Mouse (Mus musculus): ENCODE data around the gene Ttll5. TPM values are rescaled to one million over a fixed set of nuclear protein-coding genes. Genes with fewer than 3 reads are reported as not detected.

Gene Ttll5
- polyA plus RNA-seq, 2 experiments: 5.6 to 6.4 TPM

DNA sequence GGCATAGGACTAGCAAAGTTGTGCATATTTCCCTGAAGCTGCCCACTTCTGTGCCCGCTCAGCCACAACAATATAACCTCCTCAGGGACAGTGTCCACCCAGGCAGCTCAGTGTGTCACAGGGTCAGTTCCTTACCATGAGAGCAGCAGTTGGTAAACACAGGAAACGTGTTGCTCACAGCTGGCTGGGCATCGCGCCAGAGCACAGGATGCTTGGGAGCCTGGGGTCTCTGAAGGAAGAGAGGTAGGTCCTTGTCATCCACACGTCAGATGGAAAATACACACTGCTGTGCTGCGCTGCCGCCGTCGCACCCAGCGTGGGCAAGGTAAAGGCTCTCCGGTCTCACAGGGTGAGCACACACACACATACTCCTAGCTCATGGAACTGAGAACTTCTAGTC, 139.2 kb downstream of the Ttll5 start:
- Histone ChIP-seq H3K27me3 (ENCODE audit: control insufficient read depth, insufficient read depth, low read length) (no peaks in the 10 kb centered on the region), H3K4me1 (replicated peaks; ENCODE audit: control insufficient read depth in 2 of 2, insufficient read depth in 2 of 2, low read length in 1 of 2) (no peaks in the 10 kb centered on the region), H3K27ac (no peak overlapping the region), H3K9ac (replicated peaks) (no peak overlapping the region), H3K9me3 (ENCODE audit: control insufficient read depth, low read length) (no peaks in the 10 kb centered on the region), H3K36me3 (replicated peaks; ENCODE audit: control insufficient read depth, insufficient read depth, low read depth) (no peaks in the 10 kb centered on the region), H3K4me3 (ENCODE audit: insufficient read depth in 1 of 2, low read depth in 2 of 2, low read length in 2 of 2) (no peak overlapping the region), H3K4me2 (ENCODE audit: low read depth) (no peak overlapping the region)
- DNase-seq (ENCODE audit: low read depth in 3 of 3, low spot score in 3 of 3) (no peak), ATAC-seq (ENCODE audit: insufficient read depth) (no peak)
- no peak for TF ChIP-seq CTCF (IDR thresholded peaks at IDR 0.05; ENCODE audit: low read depth)
- no peak for TF ChIP-seq EP300 (IDR thresholded peaks at IDR 0.05; ENCODE audit: low read depth)
- 77% methylated on average over 11 of the region's 11 CpGs for WGBS (ENCODE audit: insufficient replicate concordance)

DNA sequence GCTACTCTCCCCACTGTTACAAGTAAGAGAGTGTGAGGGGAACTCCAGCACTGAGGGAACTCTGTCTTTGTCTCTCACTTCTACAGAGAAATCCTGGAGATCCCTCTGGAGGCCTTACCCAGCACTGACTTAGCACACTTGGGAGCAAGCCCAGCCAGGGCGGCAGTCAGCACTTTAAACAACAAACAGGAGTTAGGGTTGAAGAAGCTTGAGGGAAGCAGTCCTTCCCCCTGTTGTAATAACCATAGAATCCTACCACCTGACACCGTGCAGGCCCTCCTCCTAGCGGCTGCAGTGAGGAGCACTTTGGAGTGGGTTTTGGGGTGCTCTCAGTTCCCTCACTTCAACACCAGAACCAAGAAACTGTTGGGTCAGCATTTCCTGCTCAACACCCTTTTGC, 140.0 kb downstream of the Ttll5 start:
- H3K9me3 ChIP-seq (ENCODE audit: control insufficient read depth, low read length): no peaks in the 10 kb centered on the region
- H3K4me2 ChIP-seq (ENCODE audit: low read depth): no peak overlapping the region
- no peak overlapping the region for H3K9ac ChIP-seq (replicated peaks)
- H3K4me3 ChIP-seq (ENCODE audit: insufficient read depth in 1 of 2, low read depth in 2 of 2, low read length in 2 of 2): no peak overlapping the region
- H3K36me3 ChIP-seq (replicated peaks; ENCODE audit: control insufficient read depth, insufficient read depth, low read depth): no peaks in the 10 kb centered on the region
- DNase-seq (ENCODE audit: low read depth in 3 of 3, low spot score in 3 of 3): no peak
- H3K27ac ChIP-seq: no peak overlapping the region
- no peak for ATAC-seq (ENCODE audit: insufficient read depth)
- no peaks in the 10 kb centered on the region for H3K27me3 ChIP-seq (ENCODE audit: control insufficient read depth, insufficient read depth, low read length)
- TF ChIP-seq CTCF (IDR thresholded peaks at IDR 0.05; ENCODE audit: low read depth) (no peak), EP300 (IDR thresholded peaks at IDR 0.05; ENCODE audit: low read depth) (no peak)
- 80% methylated on average over 3 of the region's 3 CpGs for WGBS (ENCODE audit: insufficient replicate concordance)
- H3K4me1 ChIP-seq (replicated peaks; ENCODE audit: control insufficient read depth in 2 of 2, insufficient read depth in 2 of 2, low read length in 1 of 2): no peaks in the 10 kb centered on the region

DNA sequence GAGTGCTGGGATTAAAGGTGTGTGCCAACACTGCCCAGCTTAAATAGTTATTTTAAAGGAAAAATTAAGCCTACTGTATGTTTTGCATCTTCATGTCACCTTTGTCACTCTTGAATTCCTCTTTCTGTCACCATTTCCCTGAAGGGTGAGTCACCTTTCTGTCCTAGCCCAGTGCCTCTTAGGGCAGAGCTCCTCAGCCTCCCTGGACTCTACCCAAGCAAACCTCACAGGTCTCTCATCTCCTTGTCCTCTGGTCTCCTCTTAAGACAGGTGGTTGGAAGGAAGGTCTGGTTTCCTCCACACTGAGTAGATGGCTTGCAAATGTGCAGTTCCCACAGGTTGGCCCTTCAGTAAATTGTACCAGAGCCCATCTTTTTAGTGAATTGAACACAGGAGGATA, 143.4 kb downstream of the Ttll5 start:
- Histone ChIP-seq H3K4me3 (ENCODE audit: insufficient read depth in 1 of 2, low read depth in 2 of 2, low read length in 2 of 2) (no peak overlapping the region), H3K4me2 (ENCODE audit: low read depth) (no peak overlapping the region), H3K4me1 (replicated peaks; ENCODE audit: control insufficient read depth in 2 of 2, insufficient read depth in 2 of 2, low read length in 1 of 2) (no peaks in the 10 kb centered on the region), H3K27me3 (ENCODE audit: control insufficient read depth, insufficient read depth, low read length) (no peaks in the 10 kb centered on the region), H3K36me3 (replicated peaks; ENCODE audit: control insufficient read depth, insufficient read depth, low read depth) (no peaks in the 10 kb centered on the region), H3K27ac (no peak overlapping the region), H3K9ac (replicated peaks) (no peak overlapping the region), H3K9me3 (ENCODE audit: control insufficient read depth, low read length) (no peaks in the 10 kb centered on the region)
- TF ChIP-seq CTCF (IDR thresholded peaks at IDR 0.05; ENCODE audit: low read depth): no peak
- no peak for TF ChIP-seq EP300 (IDR thresholded peaks at IDR 0.05; ENCODE audit: low read depth)
- no peak for ATAC-seq (ENCODE audit: insufficient read depth)
- DNase-seq (ENCODE audit: low read depth in 3 of 3, low spot score in 3 of 3): no peak

DNA sequence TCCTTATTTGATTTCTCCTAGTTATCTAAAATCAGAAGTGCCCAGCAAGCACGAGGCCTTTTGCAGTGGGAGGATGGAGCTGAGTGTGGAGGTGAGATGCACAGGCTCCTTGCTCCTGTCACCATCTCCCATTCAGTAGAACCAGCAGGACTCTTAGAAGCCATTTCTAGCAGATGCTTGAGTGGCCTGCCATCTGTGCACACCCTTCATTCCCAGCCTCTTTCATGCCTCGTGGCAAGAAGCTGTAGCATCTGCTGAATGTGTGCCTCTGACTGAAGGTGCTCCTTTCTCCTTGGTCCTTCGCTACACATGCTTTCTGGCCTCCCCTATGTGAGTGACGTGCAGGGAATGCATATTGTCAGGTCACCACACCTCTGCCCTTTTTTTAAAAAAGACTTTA, 143.9 kb downstream of the Ttll5 start:
- no peaks in the 10 kb centered on the region for H3K27me3 ChIP-seq (ENCODE audit: control insufficient read depth, insufficient read depth, low read length)
- H3K27ac ChIP-seq: no peak overlapping the region
- WGBS (ENCODE audit: insufficient replicate concordance): 71% methylated on average over 4 of the region's 4 CpGs
- no peaks in the 10 kb centered on the region for H3K9me3 ChIP-seq (ENCODE audit: control insufficient read depth, low read length)
- no peak for TF ChIP-seq EP300 (IDR thresholded peaks at IDR 0.05; ENCODE audit: low read depth)
- no peak for TF ChIP-seq CTCF (IDR thresholded peaks at IDR 0.05; ENCODE audit: low read depth)
- ATAC-seq (ENCODE audit: insufficient read depth) (no peak), DNase-seq (ENCODE audit: low read depth in 3 of 3, low spot score in 3 of 3) (no peak)
- H3K36me3 ChIP-seq (replicated peaks; ENCODE audit: control insufficient read depth, insufficient read depth, low read depth): no peaks in the 10 kb centered on the region
- no peak overlapping the region for H3K9ac ChIP-seq (replicated peaks)
- H3K4me1 ChIP-seq (replicated peaks; ENCODE audit: control insufficient read depth in 2 of 2, insufficient read depth in 2 of 2, low read length in 1 of 2): no peaks in the 10 kb centered on the region
- no peak overlapping the region for H3K4me3 ChIP-seq (ENCODE audit: insufficient read depth in 1 of 2, low read depth in 2 of 2, low read length in 2 of 2)
- no peak overlapping the region for H3K4me2 ChIP-seq (ENCODE audit: low read depth)

DNA sequence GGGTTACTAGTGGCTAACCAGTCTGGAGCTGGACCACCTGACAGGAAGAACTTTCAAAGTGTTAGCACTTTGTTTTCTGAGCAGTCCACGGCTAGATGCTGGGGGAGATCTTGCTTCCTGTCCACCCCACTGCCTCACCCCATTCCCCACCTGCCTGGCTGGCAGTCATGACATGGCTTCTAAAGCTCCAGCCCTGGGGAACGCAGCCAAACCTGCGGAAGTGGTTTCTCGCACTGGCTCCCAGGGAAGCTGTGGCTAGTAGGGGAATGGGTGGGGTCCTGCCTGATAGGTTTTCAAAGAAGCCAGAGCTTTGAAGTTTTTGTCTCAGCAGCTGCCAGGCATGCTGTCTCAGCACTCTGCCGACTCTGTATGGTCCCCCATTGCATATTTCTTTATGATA, 145.1 kb downstream of the Ttll5 start:
- Histone ChIP-seq H3K27me3 (ENCODE audit: control insufficient read depth, insufficient read depth, low read length) (no peaks in the 10 kb centered on the region), H3K9ac (replicated peaks) (no peak overlapping the region), H3K4me1 (replicated peaks; ENCODE audit: control insufficient read depth in 2 of 2, insufficient read depth in 2 of 2, low read length in 1 of 2) (no peaks in the 10 kb centered on the region), H3K4me3 (ENCODE audit: insufficient read depth in 1 of 2, low read depth in 2 of 2, low read length in 2 of 2) (no peak overlapping the region), H3K36me3 (replicated peaks; ENCODE audit: control insufficient read depth, insufficient read depth, low read depth) (no peaks in the 10 kb centered on the region), H3K27ac (no peak overlapping the region), H3K4me2 (ENCODE audit: low read depth) (no peak overlapping the region), H3K9me3 (ENCODE audit: control insufficient read depth, low read length) (no peaks in the 10 kb centered on the region)
- no peak for DNase-seq (ENCODE audit: low read depth in 3 of 3, low spot score in 3 of 3)
- no peak for ATAC-seq (ENCODE audit: insufficient read depth)
- TF ChIP-seq EP300 (IDR thresholded peaks at IDR 0.05; ENCODE audit: low read depth) (no peak), CTCF (IDR thresholded peaks at IDR 0.05; ENCODE audit: low read depth) (no peak)
- 13% methylated on average over 5 of the region's 5 CpGs for WGBS (ENCODE audit: insufficient replicate concordance)

DNA sequence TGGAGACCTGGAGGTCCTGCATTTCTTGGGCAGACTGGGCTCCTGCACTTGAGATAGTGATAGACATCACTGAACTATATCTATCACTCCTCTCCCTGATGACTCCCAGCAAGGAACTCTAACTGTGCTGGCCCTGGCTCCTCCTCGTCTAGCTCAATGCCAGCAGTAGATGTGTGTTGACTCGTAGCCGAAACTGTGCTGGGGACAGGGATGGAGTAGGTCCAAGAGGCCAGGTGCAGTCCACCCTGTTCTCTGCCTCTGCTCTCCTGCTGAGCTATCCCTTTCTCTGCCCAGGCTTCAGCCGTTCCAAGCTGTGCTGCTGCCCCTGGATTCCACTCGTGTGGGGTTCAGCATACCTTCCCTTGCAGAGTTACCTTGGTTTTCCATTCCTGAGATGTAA, 145.7 kb downstream of the Ttll5 start:
- Histone ChIP-seq H3K27ac (no peak overlapping the region), H3K36me3 (replicated peaks; ENCODE audit: control insufficient read depth, insufficient read depth, low read depth) (no peaks in the 10 kb centered on the region), H3K4me3 (ENCODE audit: insufficient read depth in 1 of 2, low read depth in 2 of 2, low read length in 2 of 2) (no peak overlapping the region), H3K4me1 (replicated peaks; ENCODE audit: control insufficient read depth in 2 of 2, insufficient read depth in 2 of 2, low read length in 1 of 2) (no peaks in the 10 kb centered on the region), H3K4me2 (ENCODE audit: low read depth) (no peak overlapping the region), H3K9me3 (ENCODE audit: control insufficient read depth, low read length) (no peaks in the 10 kb centered on the region), H3K27me3 (ENCODE audit: control insufficient read depth, insufficient read depth, low read length) (no peaks in the 10 kb centered on the region), H3K9ac (replicated peaks) (no peak overlapping the region)
- TF ChIP-seq EP300 (IDR thresholded peaks at IDR 0.05; ENCODE audit: low read depth) (no peak), CTCF (IDR thresholded peaks at IDR 0.05; ENCODE audit: low read depth) (no peak)
- DNase-seq (ENCODE audit: low read depth in 3 of 3, low spot score in 3 of 3): no peak
- ATAC-seq (ENCODE audit: insufficient read depth): no peak
- WGBS (ENCODE audit: insufficient replicate concordance): 59% methylated on average over 5 of the region's 5 CpGs

Data from liver, embryonic 14.5 days (tissue).